Mouse (Mus musculus): ENCODE measurements around the gene Dclk1.

- TF ChIP-seq MAX (IDR thresholded peaks at IDR 0.05; ENCODE audit: low read depth) (no peak), E2F4 (IDR thresholded peaks at IDR 0.05; ENCODE audit: insufficient read depth) (no peak), POLR2A (IDR thresholded peaks at IDR 0.05; ENCODE audit: insufficient read length, low read depth) (no peak), POLR2AphosphoS2 (IDR thresholded peaks at IDR 0.05; ENCODE audit: insufficient read length, low read depth) (no peak), MYOD1 (IDR thresholded peaks at IDR 0.05; ENCODE audit: control insufficient read depth in 1 of 3, insufficient read length in 2 of 3, low read depth in 2 of 3) (no peak), TCF12 (IDR thresholded peaks at IDR 0.05; ENCODE audit: insufficient read depth, poor library complexity, severe bottlenecking) (no peak), USF1 (IDR thresholded peaks at IDR 0.05; ENCODE audit: low read depth) (no peak)
These were observed 50.7 kb downstream of the Dclk1 start for GRCm38 (mm10) chr3:55292783-55293430.

Data from myocyte (in vitro differentiated cells).